Mouse (Mus musculus): ENCODE results near the gene Marcksl1. TPM values are rescaled to one million over a fixed set of nuclear protein-coding genes. Genes with fewer than 3 reads are reported as not detected.

The Marcksl1 gene
- polyA plus RNA-seq, 1 experiment from 2014 or later = 1,920 TPM

DNA sequence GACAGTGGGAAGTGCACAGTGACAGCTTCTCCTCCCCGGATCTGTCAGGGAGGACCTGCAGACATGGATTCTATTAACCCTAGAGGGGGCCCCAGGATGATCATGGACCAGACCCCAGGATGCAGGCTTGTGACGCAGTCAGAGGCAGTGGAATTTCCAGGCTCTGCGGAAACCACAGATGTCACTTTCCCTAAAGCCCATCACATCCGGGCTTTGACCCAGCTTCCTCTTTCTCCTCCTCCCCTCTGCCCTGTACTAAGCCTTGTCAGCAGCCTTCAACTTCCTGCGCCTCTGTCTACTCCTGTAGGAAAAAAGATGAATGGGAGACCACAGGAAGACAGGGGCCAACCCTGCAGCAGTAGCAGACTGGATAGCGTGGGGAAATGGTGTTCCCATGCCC lies 16.8 kb upstream of the Marcksl1 start:
- Histone ChIP-seq H3K9ac (ENCODE audit: low read length) (peak overlapping the region; percentile 8; the same call in 1 of the 2 replicates), H3K36me3 (ENCODE audit: control insufficient read depth, insufficient read depth, low read length) (no peaks in the 10 kb centered on the region), H3K4me2 (ENCODE audit: low read depth) (no peak overlapping the region), H3K27me3 (ENCODE audit: control insufficient read depth, insufficient read depth, low read length) (peaks cover 4% of the 10 kb centered on the region), H3K4me1 (ENCODE audit: control insufficient read depth, insufficient read depth, low read length) (peaks cover 9% of the 10 kb centered on the region), H3K9me3 (ENCODE audit: control insufficient read depth, low read length) (no peaks in the 10 kb centered on the region), H3K27ac (ENCODE audit: low read depth, low read length) (no peak overlapping the region; the same call in 1 of the 2 replicates), H3K4me3 (ENCODE audit: low read depth, low read length) (no peak overlapping the region)
- ATAC-seq (ENCODE audit: insufficient read depth, low FRiP score, low TSS enrichment) (no peak), DNase-seq (ENCODE audit: low spot score) (no peak)
- 51% methylated on average over 6 of the region's 6 CpGs for WGBS

DNA sequence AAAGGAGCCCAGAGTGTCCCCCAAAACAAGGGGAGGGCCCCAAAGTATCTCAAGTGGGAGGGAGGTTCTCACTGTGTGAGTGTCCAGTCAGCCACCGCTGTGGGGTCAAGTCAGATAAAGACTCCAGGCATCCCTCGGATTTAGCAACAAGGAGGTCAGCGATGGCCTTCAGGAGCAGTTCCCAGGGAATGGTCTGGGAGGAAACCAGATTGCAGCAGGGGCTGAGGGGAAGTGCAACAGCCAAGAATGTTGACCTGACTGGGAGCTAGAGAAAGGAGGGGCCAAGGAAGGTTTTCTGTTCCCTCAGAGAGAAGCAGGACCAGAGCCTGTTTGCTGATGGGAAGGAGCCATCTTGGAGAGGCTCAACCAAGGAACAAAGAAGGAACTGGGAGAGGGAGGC lies 14.4 kb upstream of the Marcksl1 start:
- Histone ChIP-seq H3K27ac (ENCODE audit: low read depth, low read length) (no peak overlapping the region), H3K9ac (ENCODE audit: low read length) (no peak overlapping the region), H3K4me1 (ENCODE audit: control insufficient read depth, insufficient read depth, low read length) (peaks cover 8% of the 10 kb centered on the region; the same call in 1 of the 2 replicates), H3K4me3 (ENCODE audit: low read depth, low read length) (no peak overlapping the region), H3K4me2 (ENCODE audit: low read depth) (no peak overlapping the region), H3K36me3 (ENCODE audit: control insufficient read depth, insufficient read depth, low read length) (no peaks in the 10 kb centered on the region), H3K9me3 (ENCODE audit: control insufficient read depth, low read length) (no peaks in the 10 kb centered on the region), H3K27me3 (ENCODE audit: control insufficient read depth, insufficient read depth, low read length) (no peaks in the 10 kb centered on the region)
- DNase-seq (ENCODE audit: low spot score) = no peak
- ATAC-seq (ENCODE audit: insufficient read depth, low FRiP score, low TSS enrichment) = no peak
- WGBS = 88% methylated on average over 3 of the region's 3 CpGs

DNA sequence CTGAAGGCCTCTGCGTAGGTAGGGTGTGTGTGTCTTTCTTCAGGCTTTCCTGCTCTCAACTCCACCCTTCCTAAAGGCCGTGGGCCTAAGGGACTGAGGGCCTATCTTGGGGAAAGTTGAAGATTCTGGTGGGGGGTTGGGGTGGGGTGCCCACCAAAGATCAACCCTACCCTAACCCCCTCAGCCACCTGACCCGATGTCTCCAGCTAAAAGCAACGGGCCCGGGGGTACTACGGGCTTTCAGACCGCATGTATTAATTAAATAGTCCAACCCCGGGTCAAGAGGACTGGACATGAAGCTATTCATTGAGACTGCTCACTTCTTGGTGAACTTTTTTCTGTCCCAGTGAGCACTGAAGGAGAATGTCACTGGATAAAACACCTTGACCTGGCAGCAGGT lies 13.4 kb upstream of the Marcksl1 start:
- 82% methylated on average over 8 of the region's 8 CpGs for WGBS
- H3K4me2 ChIP-seq (ENCODE audit: low read depth) = peak overlapping the region; percentile 74
- no peak overlapping the region for H3K4me3 ChIP-seq (ENCODE audit: low read depth, low read length)
- no peaks in the 10 kb centered on the region for H3K36me3 ChIP-seq (ENCODE audit: control insufficient read depth, insufficient read depth, low read length)
- H3K4me1 ChIP-seq (ENCODE audit: control insufficient read depth, insufficient read depth, low read length) = peaks cover 8% of the 10 kb centered on the region; the same call in 1 of the 2 replicates
- no peaks in the 10 kb centered on the region for H3K27me3 ChIP-seq (ENCODE audit: control insufficient read depth, insufficient read depth, low read length)
- H3K9ac ChIP-seq (ENCODE audit: low read length) = no peak overlapping the region
- H3K27ac ChIP-seq (ENCODE audit: low read depth, low read length) = no peak overlapping the region
- ATAC-seq (ENCODE audit: insufficient read depth, low FRiP score, low TSS enrichment) = no peak
- DNase-seq (ENCODE audit: low spot score) = no peak
- H3K9me3 ChIP-seq (ENCODE audit: control insufficient read depth, low read length) = no peaks in the 10 kb centered on the region

DNA sequence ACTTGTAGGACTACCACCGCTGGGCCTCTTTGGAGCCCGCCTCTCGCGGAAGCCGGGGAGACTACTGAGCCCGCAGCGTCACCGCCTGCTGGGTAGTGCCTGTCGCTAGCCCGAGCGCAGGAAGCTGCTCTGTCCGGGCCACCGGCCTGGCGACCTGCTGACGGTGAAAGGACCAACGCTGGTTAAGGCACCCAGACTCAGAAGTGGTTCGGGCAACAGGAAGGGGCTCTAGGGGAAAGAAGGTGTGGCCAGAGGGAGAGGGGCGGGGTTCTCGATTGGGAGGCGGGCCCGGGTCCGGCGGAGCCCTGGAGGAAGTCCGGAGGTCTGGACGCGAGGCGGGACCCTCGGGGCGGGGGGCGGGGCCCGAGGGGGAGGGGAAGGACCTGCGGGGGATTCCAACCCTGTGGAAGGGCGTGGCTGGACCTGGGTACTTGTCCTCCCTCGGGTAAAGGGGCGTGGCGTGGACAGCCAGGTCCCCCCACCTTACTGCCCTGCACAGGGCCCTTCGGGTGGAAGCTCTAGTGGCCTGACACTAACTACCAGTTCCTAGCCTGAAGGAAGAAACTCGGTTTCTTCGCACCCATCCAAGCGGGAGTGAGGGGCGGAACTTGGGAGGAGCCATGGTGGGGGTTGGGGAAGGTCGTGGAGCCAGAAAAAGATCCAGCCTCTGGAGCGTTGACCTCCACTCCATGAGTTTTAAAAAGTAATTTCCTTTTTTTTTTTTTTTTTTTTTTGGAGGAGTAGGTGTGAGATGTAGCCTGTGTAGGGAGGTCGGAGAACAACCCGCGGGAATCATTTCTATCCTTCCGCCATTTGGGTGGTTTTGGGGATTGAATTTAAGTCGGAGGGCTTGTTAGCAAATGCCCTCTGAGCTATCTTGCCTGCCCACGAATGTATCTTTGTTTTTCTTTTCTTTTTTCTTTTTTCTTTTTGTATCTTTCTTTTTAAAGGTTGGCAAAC lies 12.5 kb upstream of the Marcksl1 start:
- peak overlapping the region; percentile 71 for H3K27ac ChIP-seq (ENCODE audit: low read depth, low read length)
- peak overlapping the region; percentile 48 for H3K4me3 ChIP-seq (ENCODE audit: low read depth, low read length)
- H3K9ac ChIP-seq (ENCODE audit: low read length) = peak overlapping the region; percentile 54
- WGBS = 2% methylated on average over 35 of the region's 49 CpGs
- no peaks in the 10 kb centered on the region for H3K27me3 ChIP-seq (ENCODE audit: control insufficient read depth, insufficient read depth, low read length)
- DNase-seq (ENCODE audit: low spot score) (peak; percentile 90), ATAC-seq (ENCODE audit: insufficient read depth, low FRiP score, low TSS enrichment) (peak; percentile 90)
- no peaks in the 10 kb centered on the region for H3K36me3 ChIP-seq (ENCODE audit: control insufficient read depth, insufficient read depth, low read length)
- H3K4me2 ChIP-seq (ENCODE audit: low read depth) = peak overlapping the region; percentile 74
- H3K9me3 ChIP-seq (ENCODE audit: control insufficient read depth, low read length) = no peaks in the 10 kb centered on the region
- peaks cover 8% of the 10 kb centered on the region; the same call in 1 of the 2 replicates for H3K4me1 ChIP-seq (ENCODE audit: control insufficient read depth, insufficient read depth, low read length)

DNA sequence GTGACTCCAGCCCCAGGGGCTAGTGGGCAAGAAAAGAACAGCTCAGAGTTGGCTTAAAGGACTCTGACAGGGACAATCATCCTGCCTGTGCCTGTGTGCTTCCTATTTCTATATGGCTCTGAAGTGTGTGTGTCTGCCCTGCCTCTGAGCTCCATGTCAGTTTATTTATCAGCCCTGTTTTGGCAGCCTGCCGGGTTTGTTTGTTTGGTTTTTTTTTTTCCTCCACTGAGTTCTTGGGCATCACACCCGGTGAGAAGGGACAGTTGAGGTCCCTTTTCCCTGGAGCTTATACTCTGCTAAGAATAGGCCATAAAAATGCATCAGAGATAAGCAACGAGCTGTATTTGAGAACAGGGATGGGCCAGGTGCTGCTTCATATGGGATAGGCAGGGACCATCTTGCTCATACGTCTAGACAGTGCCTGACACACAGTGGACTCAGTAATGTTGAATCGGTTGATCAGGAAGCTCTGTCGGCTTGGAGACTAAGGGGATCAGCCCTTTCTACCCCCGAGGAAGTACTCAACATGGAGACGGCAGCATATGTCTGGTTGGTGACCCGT lies 11.0 kb upstream of the Marcksl1 start:
- ATAC-seq (ENCODE audit: insufficient read depth, low FRiP score, low TSS enrichment) = no peak
- no peaks in the 10 kb centered on the region for H3K4me1 ChIP-seq (ENCODE audit: control insufficient read depth, insufficient read depth, low read length)
- H3K36me3 ChIP-seq (ENCODE audit: control insufficient read depth, insufficient read depth, low read length) = no peaks in the 10 kb centered on the region
- no peak overlapping the region for H3K4me3 ChIP-seq (ENCODE audit: low read depth, low read length)
- H3K9ac ChIP-seq (ENCODE audit: low read length) = no peak overlapping the region
- no peaks in the 10 kb centered on the region for H3K9me3 ChIP-seq (ENCODE audit: control insufficient read depth, low read length)
- no peak overlapping the region for H3K27ac ChIP-seq (ENCODE audit: low read depth, low read length)
- H3K27me3 ChIP-seq (ENCODE audit: control insufficient read depth, insufficient read depth, low read length) = no peaks in the 10 kb centered on the region
- no peak overlapping the region for H3K4me2 ChIP-seq (ENCODE audit: low read depth)
- 70% methylated on average over 9 of the region's 9 CpGs for WGBS
- DNase-seq (ENCODE audit: low spot score) = no peak

DNA sequence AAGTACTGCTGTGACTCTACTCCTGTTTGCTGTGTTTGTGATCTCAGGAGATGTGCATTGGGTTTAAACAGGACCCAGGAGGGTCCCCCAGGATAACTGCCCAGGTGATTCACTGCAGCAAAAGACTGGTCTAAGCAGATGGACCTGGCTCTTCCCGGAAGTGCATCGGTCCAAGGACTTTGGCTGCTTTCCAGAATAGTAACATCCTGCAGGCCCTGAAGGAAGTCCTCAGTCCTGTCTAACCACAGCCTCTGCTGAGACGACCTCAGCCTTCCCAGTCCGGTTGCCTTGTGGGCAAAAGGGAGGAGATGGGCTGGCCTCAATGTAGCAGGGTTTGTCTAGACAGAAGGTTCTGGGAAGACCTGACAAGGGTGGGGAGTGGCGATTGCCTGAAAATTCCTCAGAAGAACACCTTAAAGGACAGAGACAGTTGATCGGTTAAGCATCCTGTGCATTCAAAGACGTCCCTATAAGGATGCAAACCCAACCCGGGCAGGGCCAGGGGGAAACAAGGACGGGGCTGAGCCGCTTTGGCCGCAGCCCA lies 10.4 kb upstream of the Marcksl1 start:
- no peaks in the 10 kb centered on the region for H3K9me3 ChIP-seq (ENCODE audit: control insufficient read depth, low read length)
- no peaks in the 10 kb centered on the region for H3K27me3 ChIP-seq (ENCODE audit: control insufficient read depth, insufficient read depth, low read length)
- H3K27ac ChIP-seq (ENCODE audit: low read depth, low read length) = no peak overlapping the region
- H3K4me2 ChIP-seq (ENCODE audit: low read depth) = no peak overlapping the region
- H3K36me3 ChIP-seq (ENCODE audit: control insufficient read depth, insufficient read depth, low read length) = no peaks in the 10 kb centered on the region
- ATAC-seq (ENCODE audit: insufficient read depth, low FRiP score, low TSS enrichment) (no peak), DNase-seq (ENCODE audit: low spot score) (no peak)
- no peak overlapping the region for H3K4me3 ChIP-seq (ENCODE audit: low read depth, low read length)
- 86% methylated on average over 11 of the region's 11 CpGs for WGBS
- H3K9ac ChIP-seq (ENCODE audit: low read length) = no peak overlapping the region
- no peaks in the 10 kb centered on the region for H3K4me1 ChIP-seq (ENCODE audit: control insufficient read depth, insufficient read depth, low read length)

DNA sequence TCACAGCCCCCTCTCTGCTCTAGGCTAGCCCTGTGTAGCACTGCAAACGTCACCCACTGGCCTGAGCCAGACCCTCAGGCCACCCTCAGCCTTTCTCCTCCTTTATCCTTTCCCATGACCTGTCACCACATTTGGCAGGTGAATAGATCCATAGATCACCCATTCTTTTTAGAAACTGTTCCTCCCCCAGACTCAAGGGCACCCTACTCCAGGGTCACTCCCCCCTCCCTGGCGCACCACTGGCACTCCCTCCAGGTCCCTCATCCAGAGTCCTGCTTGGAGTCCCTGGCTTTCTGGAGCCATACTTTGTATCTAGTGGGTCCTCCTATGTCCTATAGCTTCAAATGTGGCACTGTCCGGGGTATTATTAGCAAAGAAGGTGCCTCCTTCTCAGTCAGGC lies 7.9 kb upstream of the Marcksl1 start:
- DNase-seq (ENCODE audit: low spot score) = no peak
- Histone ChIP-seq H3K4me3 (ENCODE audit: low read depth, low read length) (no peak overlapping the region), H3K27me3 (ENCODE audit: control insufficient read depth, insufficient read depth, low read length) (no peaks in the 10 kb centered on the region), H3K4me2 (ENCODE audit: low read depth) (no peak overlapping the region), H3K36me3 (ENCODE audit: control insufficient read depth, insufficient read depth, low read length) (no peaks in the 10 kb centered on the region), H3K9ac (ENCODE audit: low read length) (no peak overlapping the region), H3K27ac (ENCODE audit: low read depth, low read length) (no peak overlapping the region), H3K9me3 (ENCODE audit: control insufficient read depth, low read length) (no peaks in the 10 kb centered on the region), H3K4me1 (ENCODE audit: control insufficient read depth, insufficient read depth, low read length) (peaks cover 2% of the 10 kb centered on the region)
- WGBS = 78% methylated on average over 3 of the region's 3 CpGs
- no peak for ATAC-seq (ENCODE audit: insufficient read depth, low FRiP score, low TSS enrichment)

DNA sequence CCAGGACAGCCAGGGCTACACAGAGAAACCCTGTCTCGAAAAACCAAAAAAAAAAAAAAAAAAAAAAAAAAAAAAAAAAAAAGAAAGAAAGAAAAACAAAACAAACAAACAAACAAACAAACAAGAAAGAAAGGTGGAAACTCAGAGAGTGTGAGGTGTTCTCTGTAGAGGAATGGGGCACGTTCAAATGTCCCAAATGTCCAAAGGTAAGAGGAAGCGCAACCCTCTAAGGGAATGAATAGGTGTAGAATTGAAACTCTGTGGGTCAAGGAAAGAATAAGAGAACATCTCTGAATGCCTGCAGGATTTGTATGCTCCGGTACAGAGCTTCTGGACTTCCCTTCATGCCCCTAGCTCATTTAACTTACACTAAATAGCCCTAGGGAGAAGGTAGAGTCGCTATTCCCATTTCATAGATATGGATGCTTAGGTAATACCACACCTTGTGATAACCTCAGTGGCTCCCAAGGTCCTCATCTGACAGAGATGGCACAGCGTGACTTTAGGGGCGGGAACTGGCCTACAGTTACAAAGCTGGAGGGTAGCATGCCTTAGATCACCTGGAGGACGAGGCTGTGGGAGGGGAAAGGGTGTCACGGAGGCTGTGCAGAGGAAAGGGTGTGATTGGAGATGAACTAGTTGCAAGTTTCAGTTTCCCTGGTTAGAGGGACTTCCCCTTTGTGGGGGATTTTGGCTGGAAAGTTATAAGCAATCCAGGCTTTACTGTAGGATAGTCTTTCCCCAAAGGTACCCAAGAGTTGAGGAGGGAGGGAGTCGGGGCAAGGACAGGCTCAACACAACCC lies 5.7 kb upstream of the Marcksl1 start:
- no peak overlapping the region for H3K27ac ChIP-seq (ENCODE audit: low read depth, low read length)
- H3K27me3 ChIP-seq (ENCODE audit: control insufficient read depth, insufficient read depth, low read length) = no peaks in the 10 kb centered on the region
- DNase-seq (ENCODE audit: low spot score) (no peak), ATAC-seq (ENCODE audit: insufficient read depth, low FRiP score, low TSS enrichment) (no peak)
- H3K4me3 ChIP-seq (ENCODE audit: low read depth, low read length) = no peak overlapping the region
- H3K4me2 ChIP-seq (ENCODE audit: low read depth) = no peak overlapping the region
- H3K4me1 ChIP-seq (ENCODE audit: control insufficient read depth, insufficient read depth, low read length) = peaks cover 19% of the 10 kb centered on the region
- H3K9me3 ChIP-seq (ENCODE audit: control insufficient read depth, low read length) = no peaks in the 10 kb centered on the region
- WGBS = 75% methylated on average over 9 of the region's 10 CpGs
- no peak overlapping the region for H3K9ac ChIP-seq (ENCODE audit: low read length)
- no peaks in the 10 kb centered on the region for H3K36me3 ChIP-seq (ENCODE audit: control insufficient read depth, insufficient read depth, low read length)
